Mouse (Mus musculus) erythroblast, embryonic 14.5 days (primary cell): ENCODE data around the gene Siah2.

Experiments
- GATA1 ChIP-seq: IDR thresholded peaks from 2 replicates; pipeline ENCODE4 v1.6.1; 2012; ENCODE audit warnings: low read length, inconsistent platforms, mixed read lengths
- TAL1 ChIP-seq: IDR thresholded peaks from 3 replicates; pipeline ENCODE4 v1.6.1; 2012; ENCODE audit warnings: low read length, inconsistent platforms, mixed read lengths

GRCm38 (mm10) chr3:58695044-58695443, 2.8 kb upstream of the Siah2 start:
- TF ChIP-seq TAL1 (no peak), GATA1 (no peak)
